Mouse (Mus musculus) hindbrain, embryonic 14.5 days (tissue): ENCODE measurements at regions not wholly inside any gene's neighbourhood (a gene's known extent, or its start where the extent isn't known, plus 50 kb on each side); places are given as distances from the start of the nearest gene placed in this dataset.

Experiments used
- ATAC-seq: fragments of 200-750 bp; cut with Nextera tagmentation; 2 replicates; pipeline ENCODE4 v1.8.0; 2017; ENCODE audit warnings: moderate number of reproducible peaks, mild to moderate bottlenecking, moderate TSS enrichment, moderate library complexity; ENCODE audit not compliant: low FRiP score
- DNase-seq: peaks from one replicate; pipeline ENCODE4 v3.0.0-alpha.2; 2015; ENCODE audit warnings: low spot score
- H3K27ac ChIP-seq: fragments of 300-500 bp; sonication (generic); 2 replicates; pipeline ENCODE4 v1.5.1; 2014; ENCODE audit warnings: mild to moderate bottlenecking, moderate library complexity
- H3K27me3 ChIP-seq: fragments of 300-500 bp; sonication (generic); 2 replicates; pipeline ENCODE4 v1.6.1; 2014; ENCODE audit warnings: mild to moderate bottlenecking, low read length, mixed read lengths; ENCODE audit not compliant: control insufficient read depth, insufficient read depth
- H3K36me3 ChIP-seq: fragments of 300-500 bp; sonication (generic); replicated peaks from 2 replicates; pipeline ENCODE4 v1.6.1; 2014; ENCODE audit not compliant: control insufficient read depth, insufficient read depth
- H3K4me1 ChIP-seq: fragments of 300-500 bp; sonication (generic); replicated peaks from 2 replicates; pipeline ENCODE4 v1.6.1; 2014; ENCODE audit warnings: antibody characterized with exemption, low read length, mixed read lengths; ENCODE audit not compliant: control insufficient read depth, insufficient read depth
- H3K4me2 ChIP-seq: fragments of 300-500 bp; sonication (generic); replicated peaks from 2 replicates; pipeline ENCODE4 v1.6.1; 2014; ENCODE audit warnings: mild to moderate bottlenecking, moderate library complexity
- H3K4me3 ChIP-seq: fragments of 300-500 bp; sonication (generic); replicated peaks from 2 replicates; pipeline ENCODE4 v1.5.1; 2014; ENCODE audit warnings: mild to moderate bottlenecking, low read length
- H3K9ac ChIP-seq: fragments of 300-500 bp; sonication (generic); 2 replicates; pipeline ENCODE4 v1.6.1; 2014
- H3K9me3 ChIP-seq: fragments of 300-500 bp; sonication (generic); 2 replicates; pipeline ENCODE4 v1.6.1; 2016; ENCODE audit warnings: low read length; ENCODE audit not compliant: control insufficient read depth
- WGBS: fragments of 180-500 bp; shearing (Covaris S2); extraction: QIAGEN DNeasy Blood & Tissue Kit; methylation state at CpG from one replicate; pipeline ENCODE4 v1.1.7; 2014; 5-methylcytosine and 5-hydroxymethylcytosine counted together

GRCm38 (mm10) chr13:82274733-82275132 is 491.9 kb downstream of the Cetn3 start:
- WGBS, result 77% methylated on average over 3 of the region's 3 CpGs
- no peaks in the 10 kb centered on the region for H3K9me3 ChIP-seq
- no peak overlapping the region for H3K27ac ChIP-seq
- no peak for DNase-seq
- no peaks in the 10 kb centered on the region for H3K36me3 ChIP-seq
- no peaks in the 10 kb centered on the region for H3K27me3 ChIP-seq
- ATAC-seq, result no peak
- no peak overlapping the region for H3K4me2 ChIP-seq
- no peaks in the 10 kb centered on the region for H3K4me1 ChIP-seq
- H3K4me3 ChIP-seq, result no peak overlapping the region
- no peak overlapping the region for H3K9ac ChIP-seq

- Histone ChIP-seq H3K9ac (no peak overlapping the region), H3K27ac (no peak overlapping the region), H3K36me3 (no peaks in the 10 kb centered on the region), H3K4me3 (no peak overlapping the region), H3K4me2 (no peak overlapping the region), H3K4me1 (no peaks in the 10 kb centered on the region), H3K27me3 (no peaks in the 10 kb centered on the region), H3K9me3 (no peaks in the 10 kb centered on the region)
- DNase-seq, result no peak
- ATAC-seq, result no peak
- WGBS, result 93% methylated on average over 3 of the region's 3 CpGs
Observed at GRCm38 (mm10) chr13:82276001-82276400, 493.1 kb downstream of the Cetn3 start.

DNA sequence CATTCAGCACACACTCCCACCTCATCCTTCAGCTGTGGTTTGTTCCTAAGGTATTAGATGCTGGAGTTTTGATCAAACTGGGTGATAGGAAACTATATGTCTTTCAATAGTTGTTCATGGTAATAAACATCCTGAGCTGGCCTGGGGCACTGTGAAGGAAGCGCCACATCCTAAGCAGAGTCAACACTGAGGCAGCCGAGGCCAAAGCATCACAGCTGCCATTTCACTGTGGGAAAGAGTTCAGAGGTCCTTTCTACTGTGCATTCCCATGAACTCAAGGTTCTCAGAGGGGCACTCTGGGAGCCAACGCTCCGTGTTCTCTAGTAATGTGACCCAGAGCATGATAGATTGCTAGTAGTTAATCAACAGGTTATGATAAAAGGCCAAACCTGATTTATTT is 497.9 kb downstream of the Cetn3 start:
- Histone ChIP-seq H3K27ac (no peak overlapping the region), H3K27me3 (no peaks in the 10 kb centered on the region), H3K36me3 (no peaks in the 10 kb centered on the region), H3K4me3 (no peak overlapping the region), H3K4me1 (no peaks in the 10 kb centered on the region), H3K4me2 (no peak overlapping the region), H3K9me3 (no peaks in the 10 kb centered on the region), H3K9ac (no peak overlapping the region)
- no peak for ATAC-seq
- 71% methylated on average over 4 of the region's 4 CpGs for WGBS
- DNase-seq, result no peak

DNA sequence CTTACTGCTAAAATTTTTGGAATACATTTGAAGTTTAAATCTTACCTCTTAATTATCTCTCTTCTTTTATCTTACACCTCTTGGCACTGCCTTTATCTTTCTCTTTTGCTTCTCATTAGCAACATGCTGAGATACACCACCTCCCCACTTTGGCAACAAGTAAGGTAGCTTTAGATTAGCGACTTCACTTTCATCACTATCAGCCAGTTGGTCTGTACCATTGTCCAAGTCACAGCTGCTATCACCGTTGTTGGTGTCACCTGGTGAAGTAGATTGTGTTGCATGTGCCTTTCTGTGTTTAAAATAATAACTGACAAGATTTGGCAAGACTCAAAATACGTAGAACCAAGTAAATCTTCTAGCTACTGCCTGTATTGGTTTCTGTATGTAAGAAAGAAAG is 513.0 kb downstream of the Cetn3 start:
- Histone ChIP-seq H3K9ac (no peak overlapping the region), H3K4me3 (no peak overlapping the region), H3K36me3 (no peaks in the 10 kb centered on the region), H3K9me3 (no peaks in the 10 kb centered on the region), H3K4me2 (no peak overlapping the region), H3K27me3 (no peaks in the 10 kb centered on the region), H3K4me1 (no peaks in the 10 kb centered on the region), H3K27ac (no peak overlapping the region)
- ATAC-seq (no peak), DNase-seq (no peak)
- WGBS, result 65% methylated on average over 3 of the region's 3 CpGs

DNA sequence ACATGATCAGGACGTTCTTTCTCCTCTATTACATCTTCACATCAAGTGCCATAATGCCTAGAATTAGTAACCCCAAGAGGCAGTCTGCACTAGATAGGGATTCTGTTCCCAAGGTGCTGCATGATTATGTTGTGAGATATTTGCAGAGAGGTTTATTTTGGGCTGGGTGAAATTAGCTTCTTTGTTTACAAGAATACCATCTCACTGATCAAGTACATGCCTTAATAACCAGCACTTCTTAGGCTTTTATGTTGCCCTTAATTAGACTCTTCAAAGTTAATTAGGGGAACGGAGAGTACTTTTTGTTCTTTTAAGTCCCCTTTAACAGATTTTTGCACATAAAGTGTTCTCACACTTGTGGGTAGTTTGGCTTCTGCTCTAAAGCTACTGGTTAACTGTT is 521.4 kb downstream of the Cetn3 start:
- Histone ChIP-seq H3K9ac (no peak overlapping the region), H3K4me1 (no peaks in the 10 kb centered on the region), H3K36me3 (no peaks in the 10 kb centered on the region), H3K27ac (no peak overlapping the region), H3K4me2 (no peak overlapping the region), H3K4me3 (no peak overlapping the region), H3K9me3 (no peaks in the 10 kb centered on the region), H3K27me3 (no peaks in the 10 kb centered on the region)
- ATAC-seq (no peak), DNase-seq (no peak)
- WGBS, result 68% methylated on average over 2 of the region's 2 CpGs

- Histone ChIP-seq H3K9me3 (no peaks in the 10 kb centered on the region), H3K36me3 (no peaks in the 10 kb centered on the region), H3K27me3 (no peaks in the 10 kb centered on the region), H3K27ac (no peak overlapping the region), H3K4me1 (no peaks in the 10 kb centered on the region), H3K4me3 (no peak overlapping the region), H3K4me2 (no peak overlapping the region), H3K9ac (no peak overlapping the region)
- DNase-seq, result no peak
- WGBS, result 55% methylated on average over 6 of the region's 6 CpGs
- ATAC-seq, result no peak
Observed at GRCm38 (mm10) chr13:82305076-82305475, 522.2 kb downstream of the Cetn3 start.

GRCm38 (mm10) chr13:82308336-82308735 is 525.5 kb downstream of the Cetn3 start:
- 79% methylated on average over 8 of the region's 8 CpGs for WGBS

DNA sequence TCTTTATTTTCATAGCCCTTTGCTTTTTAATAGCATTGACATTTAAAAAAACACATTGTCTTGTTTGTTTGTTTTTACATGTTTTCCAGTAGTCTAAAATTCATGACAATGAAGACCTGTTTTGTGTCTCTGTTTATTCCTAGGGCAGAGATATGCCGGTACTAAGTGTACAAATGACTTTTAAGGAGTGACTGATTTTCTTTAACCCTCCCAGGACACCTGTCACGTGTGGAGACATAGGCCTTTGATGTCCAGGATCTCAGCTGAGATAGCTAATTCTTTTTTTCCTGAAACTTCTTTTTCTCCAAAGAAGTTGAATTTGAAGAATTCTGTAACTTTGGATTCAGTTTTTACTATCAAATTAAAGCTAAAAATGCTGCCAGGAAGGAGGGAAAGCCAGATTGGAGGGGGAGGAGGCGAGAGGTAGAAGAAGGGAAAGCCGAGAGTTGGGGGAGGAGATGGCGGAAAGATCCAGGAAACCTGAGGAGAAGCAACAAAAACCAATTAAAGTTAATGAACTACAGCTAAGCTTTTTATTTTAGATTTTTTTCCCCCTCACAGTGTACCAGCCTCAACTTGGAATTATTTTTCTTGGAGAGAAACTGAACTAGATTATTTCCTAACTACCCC is 533.8 kb downstream of the Cetn3 start:
- no peak for DNase-seq
- no peaks in the 10 kb centered on the region for H3K27me3 ChIP-seq
- H3K9me3 ChIP-seq, result 0 out of 2 replicates have a peak, but pooled peaks cover 2% of the 10 kb centered on the region
- no peaks in the 10 kb centered on the region for H3K36me3 ChIP-seq
- H3K4me3 ChIP-seq, result no peak overlapping the region
- 75% methylated on average over 5 of the region's 5 CpGs for WGBS
- no peak for ATAC-seq
- H3K9ac ChIP-seq, result no peak overlapping the region
- no peak overlapping the region for H3K27ac ChIP-seq
- no peaks in the 10 kb centered on the region for H3K4me1 ChIP-seq
- H3K4me2 ChIP-seq, result no peak overlapping the region

More at GRCm38 (mm10) chr13:82308336-82308735, 525.5 kb downstream of the Cetn3 start:
- Histone ChIP-seq H3K36me3 (no peaks in the 10 kb centered on the region), H3K9ac (no peak overlapping the region), H3K4me1 (no peaks in the 10 kb centered on the region), H3K4me3 (no peak overlapping the region), H3K27ac (no peak overlapping the region), H3K27me3 (no peaks in the 10 kb centered on the region), H3K9me3 (0 out of 2 replicates have a peak, but pooled peaks cover 9% of the 10 kb centered on the region), H3K4me2 (no peak overlapping the region)
- ATAC-seq, result no peak
- no peak for DNase-seq

DNA sequence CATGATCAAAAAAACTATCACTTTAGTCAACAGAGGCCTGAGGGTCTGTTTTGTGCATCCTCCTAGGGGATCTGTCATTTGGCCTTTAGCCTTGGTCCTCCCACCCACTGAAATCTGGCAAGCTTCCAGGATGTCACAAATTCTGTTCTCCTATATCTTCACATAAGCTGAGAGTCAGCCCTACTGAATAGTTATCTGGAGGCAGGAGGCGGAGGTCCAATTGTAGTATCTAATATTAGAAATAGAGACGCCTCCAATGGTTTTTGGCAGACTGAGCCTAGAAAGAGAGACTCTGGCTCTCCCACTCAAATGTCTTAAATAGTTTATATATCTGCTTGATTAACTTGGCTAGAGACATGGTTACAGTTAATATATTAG is 534.3 kb downstream of the Cetn3 start:
- Histone ChIP-seq H3K9ac (no peak overlapping the region), H3K4me3 (no peak overlapping the region), H3K36me3 (no peaks in the 10 kb centered on the region), H3K9me3 (no peaks in the 10 kb centered on the region), H3K27ac (no peak overlapping the region), H3K4me1 (no peaks in the 10 kb centered on the region), H3K4me2 (no peak overlapping the region), H3K27me3 (no peaks in the 10 kb centered on the region)
- ATAC-seq (no peak), DNase-seq (no peak)
- WGBS, result 89% methylated on average over 2 of the region's 2 CpGs

DNA sequence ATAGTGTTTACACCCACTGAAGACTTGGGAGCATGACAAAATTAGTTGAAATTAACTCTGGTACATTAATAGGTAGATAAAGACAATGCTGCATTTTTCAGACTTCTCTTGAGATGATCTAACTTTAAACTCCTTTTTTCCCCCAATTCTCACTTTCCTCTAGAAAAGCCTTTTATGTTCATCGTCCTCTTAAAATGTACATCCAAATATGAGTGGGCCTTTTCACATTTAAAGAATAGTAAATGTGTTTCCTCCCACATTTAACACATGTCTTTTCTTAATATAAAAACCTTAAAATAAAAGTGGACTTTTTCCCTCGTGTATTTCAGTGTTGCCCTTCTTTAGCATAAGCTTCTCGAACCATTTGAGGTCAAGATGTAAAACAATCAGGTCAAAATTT is 535.5 kb downstream of the Cetn3 start:
- 85% methylated on average over 3 of the region's 3 CpGs for WGBS
- no peak overlapping the region for H3K27ac ChIP-seq
- no peak overlapping the region for H3K9ac ChIP-seq
- no peaks in the 10 kb centered on the region for H3K9me3 ChIP-seq
- H3K4me2 ChIP-seq, result no peak overlapping the region
- no peaks in the 10 kb centered on the region for H3K36me3 ChIP-seq
- DNase-seq (no peak), ATAC-seq (no peak)
- no peak overlapping the region for H3K4me3 ChIP-seq
- H3K27me3 ChIP-seq, result no peaks in the 10 kb centered on the region
- H3K4me1 ChIP-seq, result no peaks in the 10 kb centered on the region
